Mouse (Mus musculus) MEL (cell line): ENCODE results near the gene Calml3. TPM values are rescaled to one million over a fixed set of nuclear protein-coding genes. Genes with fewer than 3 reads are reported as not detected.

Source experiments
- DNase-seq: peaks from one replicate; pipeline ENCODE4 v3.0.0; 2011; ENCODE audit warnings: low read depth, low spot score
- H3K27ac ChIP-seq: 2 replicates; pipeline ENCODE4 v1.5.1; 2012; ENCODE audit warnings: low read depth, mild to moderate bottlenecking, control low read depth, low read length, moderate library complexity; ENCODE audit not compliant: control insufficient read depth
- H3K27me3 ChIP-seq, 2 experiments: fragments of 150-350 bp in 1 of 2; sonication (generic) in 1 of 2; 2 replicates each; pipeline ENCODE4 v1.6.1; 2012; ENCODE audit warnings: low read length in 2 of 2, mild to moderate bottlenecking in 2 of 2, improper control_type of control experiment in 1 of 2, moderate library complexity in 1 of 2; ENCODE audit not compliant: insufficient read depth in 2 of 2, control insufficient read depth in 1 of 2
- H3K36me3 ChIP-seq, 2 experiments: 2 replicates each; pipeline ENCODE4 v1.6.1; 2012 to 2014; ENCODE audit warnings: low read length in 2 of 2, improper control_type of control experiment in 1 of 2, inconsistent platforms in 1 of 2, mild to moderate bottlenecking in 1 of 2; ENCODE audit not compliant: insufficient read depth in 2 of 2, control insufficient read depth in 1 of 2
- H3K4me1 ChIP-seq, 2 experiments: fragments of 150-350 bp in 1 of 2; sonication (generic) in 1 of 2; 2 replicates each; pipeline ENCODE4 v1.6.1; 2012; ENCODE audit warnings: low read length in 2 of 2, improper control_type of control experiment in 1 of 2, mild to moderate bottlenecking in 1 of 2; ENCODE audit not compliant: insufficient read depth in 2 of 2, control insufficient read depth in 1 of 2
- H3K4me3 ChIP-seq, 2 experiments: fragments of 150-350 bp in 1 of 2; sonication (generic) in 1 of 2; 2 replicates each; pipeline ENCODE4 v1.5.1; 2012; ENCODE audit warnings: low read depth in 2 of 2, low read length in 2 of 2, mild to moderate bottlenecking in 2 of 2, moderate library complexity in 2 of 2, control low read depth in 1 of 2, improper control_type of control experiment in 1 of 2; ENCODE audit not compliant: control insufficient read depth in 1 of 2, insufficient read depth in 1 of 2
- H3K79me2 ChIP-seq: 2 replicates; pipeline ENCODE4 v1.6.1; 2012; ENCODE audit warnings: mild to moderate bottlenecking, low read length, moderate library complexity; ENCODE audit not compliant: control insufficient read depth, poor library complexity, insufficient read depth
- H3K9ac ChIP-seq: 2 replicates; pipeline ENCODE4 v1.6.1; 2012; ENCODE audit warnings: low read depth, mild to moderate bottlenecking, control low read depth, low read length, moderate library complexity; ENCODE audit not compliant: control insufficient read depth, poor library complexity, severe bottlenecking
- H3K9me3 ChIP-seq: fragments of 150-350 bp; sonication (generic); replicated peaks from 2 replicates; pipeline ENCODE4 v1.6.1; 2012; ENCODE audit warnings: mild to moderate bottlenecking, low read length, improper control_type of control experiment, moderate library complexity; ENCODE audit not compliant: insufficient read depth
- ELF1 ChIP-seq: IDR thresholded peaks from 2 replicates; pipeline ENCODE4 v1.6.1; 2014; ENCODE audit warnings: low read depth, mild to moderate bottlenecking, inconsistent platforms, low read length, improper control_type of control experiment, moderate library complexity
- ETS1 ChIP-seq: IDR thresholded peaks from 2 replicates; pipeline ENCODE4 v1.6.1; 2012; ENCODE audit warnings: low read depth, mild to moderate bottlenecking, inconsistent platforms, low read length, improper control_type of control experiment, moderate library complexity
- KAT2A ChIP-seq: conservative IDR thresholded peaks from 2 replicates; pipeline ENCODE4 v1.6.1; 2012; ENCODE audit warnings: low read depth, low read length, improper control_type of control experiment, inconsistent platforms
- MAX ChIP-seq: IDR thresholded peaks from 2 replicates; pipeline ENCODE4 v1.6.1; 2011; ENCODE audit warnings: low read length, improper control_type of control experiment
- MAZ ChIP-seq: IDR thresholded peaks from 2 replicates; pipeline ENCODE4 v1.6.1; 2012; ENCODE audit warnings: low read depth, mild to moderate bottlenecking, inconsistent platforms, low read length, improper control_type of control experiment
- MXI1 ChIP-seq: IDR thresholded peaks from 2 replicates; pipeline ENCODE4 v1.6.1; 2011; ENCODE audit warnings: mild to moderate bottlenecking, low read depth, low read length, improper control_type of control experiment
- MYB ChIP-seq: IDR thresholded peaks from 2 replicates; pipeline ENCODE4 v1.6.1; 2011; ENCODE audit warnings: mild to moderate bottlenecking, low read depth, low read length, improper control_type of control experiment
- NRF1 ChIP-seq: IDR thresholded peaks from 2 replicates; pipeline ENCODE4 v1.6.1; 2014; ENCODE audit warnings: low read depth, mild to moderate bottlenecking, inconsistent platforms, low read length, improper control_type of control experiment, moderate library complexity; ENCODE audit not compliant: poor library complexity, insufficient read depth, severe bottlenecking
- POLR2AphosphoS2 ChIP-seq: IDR thresholded peaks from 2 replicates; pipeline ENCODE4 v1.6.1; 2011; ENCODE audit warnings: low read length, improper control_type of control experiment
- RAD21 ChIP-seq: IDR thresholded peaks from 2 replicates; pipeline ENCODE4 v1.6.1; 2011; ENCODE audit warnings: mild to moderate bottlenecking, low read depth, low read length, improper control_type of control experiment
- RCOR1 ChIP-seq: IDR thresholded peaks from 2 replicates; pipeline ENCODE4 v1.6.1; 2012; ENCODE audit warnings: low read depth, mild to moderate bottlenecking, inconsistent platforms, low read length, improper control_type of control experiment
- SMC3 ChIP-seq: IDR thresholded peaks from 2 replicates; pipeline ENCODE4 v1.6.1; 2011; ENCODE audit warnings: low read depth, low read length, improper control_type of control experiment
- USF2 ChIP-seq, 2 experiments: IDR thresholded peaks; 2 replicates each; pipeline ENCODE4 v1.6.1; 2011 to 2012; ENCODE audit warnings: improper control_type of control experiment in 2 of 2, low read length in 2 of 2, borderline replicate concordance in 1 of 2, inconsistent platforms in 1 of 2, low read depth in 1 of 2, mild to moderate bottlenecking in 1 of 2; ENCODE audit not compliant: insufficient read depth in 1 of 2
- polyA plus RNA-seq, 2 experiments: library from polyadenylated mRNA; stranded (reverse) in 1 of 2; unstranded in 1 of 2; fragments of >175 nt in 1 of 2; fragments of >200 nt in 1 of 2; gene quantifications; 2 replicates each; pipeline versions ENCODE4 v1.2.1 to v1.2.4; 2012; ENCODE audit warnings: low replicate concordance in 2 of 2, low read depth in 1 of 2; ENCODE audit not compliant: insufficient read length in 2 of 2, insufficient read depth in 1 of 2, missing spikeins in 1 of 2
- total RNA-seq: library from RNA; depleted of rRNA; stranded (reverse); fragments of 300-350 nt; gene quantifications from 2 replicates; pipeline ENCODE4 v1.2.3, GENCODE M21; 2012

Gene Calml3
- total and polyA plus RNA-seq, 3 experiments = not detected

GRCm38 (mm10) chr13:3779575-3780226 is 24.4 kb downstream of the Calml3 start:
- Histone ChIP-seq H3K4me3 (no peak overlapping the region), H3K9me3 (no peaks in the 10 kb centered on the region), H3K9ac (no peak overlapping the region), H3K4me1 (peaks cover 0 to 12% of the 10 kb centered on the region in 2 experiments; a peak in 3 of 4 replicates), H3K27ac (no peak overlapping the region), H3K79me2 (no peaks in the 10 kb centered on the region), H3K36me3 (peaks cover 0 to 2% of the 10 kb centered on the region in 2 experiments; a peak in 1 of 4 replicates), H3K27me3 (no peaks in the 10 kb centered on the region)
- DNase-seq = no peak
- TF ChIP-seq KAT2A (no peak), MAZ (no peak), RAD21 (no peak), MXI1 (no peak), MAX (no peak), ELF1 (no peak), RCOR1 (no peak), MYB (no peak), NRF1 (no peak)

- H3K27me3 ChIP-seq = no peaks in the 10 kb centered on the region
- TF ChIP-seq ETS1 = no peak
- no peak for TF ChIP-seq MYB
- no peak for TF ChIP-seq USF2 (IDR thresholded peaks at IDR 0.05; ENCODE audit: borderline replicate concordance in 1 of 2, insufficient read depth in 1 of 2, low read depth in 1 of 2, low read length in 2 of 2)
- TF ChIP-seq POLR2AphosphoS2 = no peak
- TF ChIP-seq SMC3 = no peak
- TF ChIP-seq, all 39 proteins: peak for 0
- no peak overlapping the region for H3K9ac ChIP-seq
- no peak overlapping the region for H3K4me3 ChIP-seq
- DNase-seq = no peak
- H3K4me1 ChIP-seq = peaks cover 0 to 12% of the 10 kb centered on the region in 2 experiments; a peak in 3 of 4 replicates
- no peaks in the 10 kb centered on the region for H3K9me3 ChIP-seq
- H3K79me2 ChIP-seq = no peaks in the 10 kb centered on the region
- no peak overlapping the region for H3K27ac ChIP-seq
- peaks cover 0 to 2% of the 10 kb centered on the region in 2 experiments; a peak in 1 of 4 replicates for H3K36me3 ChIP-seq
These were observed 25.3 kb downstream of the Calml3 start for GRCm38 (mm10) chr13:3778591-3779364.
